Mouse (Mus musculus) neural tube, embryonic 12.5 days (tissue): ENCODE measurements around the gene Eif1b. TPM values are rescaled to one million over a fixed set of nuclear protein-coding genes. Genes with fewer than 3 reads are reported as not detected.

ENCODE experiments used
- ATAC-seq: fragments of 200-750 bp; cut with Nextera tagmentation; 2 replicates; pipeline ENCODE4 v1.8.0; 2017; ENCODE audit warnings: low read depth, mild to moderate bottlenecking, moderate TSS enrichment, moderate library complexity; ENCODE audit not compliant: low FRiP score
- H3K27ac ChIP-seq: fragments of 300-500 bp; sonication (generic); 2 replicates; pipeline ENCODE4 v1.5.1; 2016
- H3K27me3 ChIP-seq: fragments of 300-500 bp; sonication (generic); replicated peaks from 2 replicates; pipeline ENCODE4 v1.6.1; 2016; ENCODE audit warnings: mild to moderate bottlenecking
- H3K36me3 ChIP-seq: fragments of 300-500 bp; sonication (generic); 2 replicates; pipeline ENCODE4 v1.6.1; 2016; ENCODE audit warnings: mild to moderate bottlenecking
- H3K4me1 ChIP-seq: fragments of 300-500 bp; sonication (generic); 2 replicates; pipeline ENCODE4 v1.6.1; 2016
- H3K4me2 ChIP-seq: fragments of 300-500 bp; sonication (generic); replicated peaks from 2 replicates; pipeline ENCODE4 v1.6.1; 2016; ENCODE audit warnings: mild to moderate bottlenecking
- H3K4me3 ChIP-seq: fragments of 300-500 bp; sonication (generic); 2 replicates; pipeline ENCODE4 v1.5.1; 2016
- H3K9ac ChIP-seq: fragments of 300-500 bp; sonication (generic); 2 replicates; pipeline ENCODE4 v1.6.1; 2016; ENCODE audit warnings: mild to moderate bottlenecking
- H3K9me3 ChIP-seq: fragments of 300-500 bp; sonication (generic); 2 replicates; pipeline ENCODE4 v1.6.1; 2016; ENCODE audit warnings: mild to moderate bottlenecking
- WGBS: fragments of 180-500 bp; shearing (Covaris S2); methylation state at CpG from one replicate; pipeline ENCODE4 v1.1.7; 2016; 5-methylcytosine and 5-hydroxymethylcytosine counted together
- polyA plus RNA-seq: library from polyadenylated mRNA; unstranded; fragments of >200 nt; fragmentation: Nextera tagmentation; extraction: Ambion mirVana; gene quantifications from 2 replicates; pipeline ENCODE4 v1.2.1, GENCODE M21; 2016

The Eif1b gene
- polyA plus RNA-seq, result 299 and 318 TPM in 2 replicates

GRCm38 (mm10) chr9:120492010-120492399 is at the start of gene Eif1b:
Gene Eif1b, plus strand, starts transcription at chr9:120492232.
- Histone ChIP-seq H3K4me2 (peak within 1 kb of the TSS; percentile 88), H3K36me3 (peaks cover 25% of the 10 kb centered on the region), H3K4me1 (peaks cover 19% of the 10 kb centered on the region), H3K9ac (peak within 1 kb of the TSS; percentile 99), H3K9me3 (no peaks in the 10 kb centered on the region), H3K27me3 (no peaks in the 10 kb centered on the region), H3K27ac (peak within 1 kb of the TSS; percentile 83; the same call in 1 of the 2 replicates), H3K4me3 (peak within 1 kb of the TSS; percentile 99)
- WGBS, result 4% methylated on average over 19 of the region's 19 CpGs
- ATAC-seq, result peak; percentile 19

DNA sequence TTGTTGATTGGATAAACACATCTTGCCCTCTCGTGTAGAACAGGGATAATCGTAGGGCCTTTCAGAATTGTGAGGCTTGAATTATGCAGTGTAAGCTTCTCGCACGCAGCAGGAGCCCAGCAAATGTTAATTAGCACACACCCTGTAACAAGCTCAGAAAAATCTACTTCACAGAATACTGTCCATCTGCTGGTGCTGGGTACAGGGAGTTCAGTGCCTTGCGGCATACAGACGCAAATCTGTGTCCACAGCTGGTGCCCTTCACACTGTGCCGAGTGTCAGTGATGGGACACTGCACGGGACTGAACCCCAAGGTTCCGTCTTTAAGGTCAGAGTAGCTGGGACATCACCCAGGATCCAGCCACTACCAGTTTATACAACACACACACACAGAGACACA is 47.4 kb upstream of the Eif1b start:
- ATAC-seq, result no peak
- 81% methylated on average over 9 of the region's 9 CpGs for WGBS

GRCm38 (mm10) chr9:120449696-120450329 is 42.2 kb upstream of the Eif1b start:
- no peaks in the 10 kb centered on the region for H3K9me3 ChIP-seq
- H3K27ac ChIP-seq, result no peak overlapping the region
- no peaks in the 10 kb centered on the region for H3K36me3 ChIP-seq
- H3K4me2 ChIP-seq, result no peak overlapping the region
- no peaks in the 10 kb centered on the region for H3K4me1 ChIP-seq
- no peak for ATAC-seq
- WGBS, result 89% methylated on average over 6 of the region's 6 CpGs
- H3K27me3 ChIP-seq, result no peaks in the 10 kb centered on the region
- H3K9ac ChIP-seq, result no peak overlapping the region
- no peak overlapping the region for H3K4me3 ChIP-seq

More for the DNA sequence above, 47.4 kb upstream of the Eif1b start:
- H3K36me3 ChIP-seq, result no peaks in the 10 kb centered on the region
- H3K4me2 ChIP-seq, result no peak overlapping the region
- H3K9me3 ChIP-seq, result no peaks in the 10 kb centered on the region; the same call in 1 of the 2 replicates
- H3K27ac ChIP-seq, result no peak overlapping the region
- H3K27me3 ChIP-seq, result no peaks in the 10 kb centered on the region
- no peak overlapping the region for H3K9ac ChIP-seq
- H3K4me1 ChIP-seq, result no peaks in the 10 kb centered on the region
- H3K4me3 ChIP-seq, result no peak overlapping the region

- peaks cover 15% of the 10 kb centered on the region for H3K4me1 ChIP-seq
- 24% methylated on average over 9 of the region's 9 CpGs for WGBS
- no peaks in the 10 kb centered on the region for H3K36me3 ChIP-seq
- 0 out of 2 replicates have a peak overlapping the region, but pooled peaks have one; percentile 26 for H3K9ac ChIP-seq
- H3K4me2 ChIP-seq, result 0 out of 2 replicates have a peak overlapping the region, but pooled peaks have one; percentile 4
- ATAC-seq, result peak; percentile 76
- no peaks in the 10 kb centered on the region for H3K27me3 ChIP-seq
- no peak overlapping the region; the same call in 1 of the 2 replicates for H3K27ac ChIP-seq
- H3K9me3 ChIP-seq, result no peaks in the 10 kb centered on the region
- H3K4me3 ChIP-seq, result no peak overlapping the region
Measured at GRCm38 (mm10) chr9:120455768-120456655, 36.0 kb upstream of the Eif1b start.

DNA sequence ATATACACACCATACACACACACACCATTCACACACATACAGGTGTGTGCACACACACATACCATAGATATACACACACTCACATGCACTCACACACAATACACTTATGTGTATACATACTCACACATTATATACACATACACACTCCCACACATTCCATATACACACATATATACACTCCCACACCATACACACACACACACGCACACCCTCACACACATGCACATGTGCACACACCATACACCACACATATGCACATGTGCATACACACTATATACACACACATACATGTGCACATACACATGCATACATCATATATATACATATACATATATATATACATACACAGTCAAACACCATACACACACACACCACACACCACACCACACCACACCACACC is 21.6 kb upstream of the Eif1b start:
- Histone ChIP-seq H3K27ac (no peak overlapping the region), H3K4me3 (no peak overlapping the region), H3K4me2 (no peak overlapping the region), H3K9me3 (no peaks in the 10 kb centered on the region), H3K4me1 (no peaks in the 10 kb centered on the region), H3K9ac (no peak overlapping the region), H3K36me3 (no peaks in the 10 kb centered on the region), H3K27me3 (no peaks in the 10 kb centered on the region)
- WGBS, result 96% methylated on average over 1 of the region's 1 CpGs
- ATAC-seq, result no peak

DNA sequence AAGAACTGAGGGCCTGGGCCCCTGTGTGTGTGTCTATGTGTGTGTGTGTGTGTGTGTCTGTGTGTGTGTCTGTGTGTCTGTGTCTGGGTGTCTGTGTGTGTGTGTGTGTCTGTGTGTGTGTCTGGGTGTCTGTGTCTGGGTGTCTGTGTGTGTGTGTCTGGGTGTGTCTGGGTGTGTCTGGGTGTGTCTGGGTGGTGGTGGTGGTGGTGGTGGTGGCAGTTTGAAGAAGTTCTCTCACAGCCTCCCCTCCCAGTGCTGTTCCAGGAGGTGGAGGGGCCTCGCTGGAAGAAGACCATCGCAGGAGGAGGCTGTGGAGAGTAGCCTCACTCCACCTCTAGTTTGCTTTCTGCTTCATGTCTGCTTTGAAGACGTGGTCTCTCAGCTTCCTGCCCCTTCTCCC is 10.4 kb upstream of the Eif1b start:
- no peaks in the 10 kb centered on the region for H3K27me3 ChIP-seq
- H3K4me2 ChIP-seq, result no peak overlapping the region
- H3K9me3 ChIP-seq, result no peaks in the 10 kb centered on the region
- ATAC-seq, result no peak
- H3K36me3 ChIP-seq, result no peaks in the 10 kb centered on the region
- no peak overlapping the region for H3K9ac ChIP-seq
- WGBS, result 79% methylated on average over 3 of the region's 3 CpGs
- no peak overlapping the region for H3K4me3 ChIP-seq
- H3K27ac ChIP-seq, result no peak overlapping the region
- H3K4me1 ChIP-seq, result no peaks in the 10 kb centered on the region

GRCm38 (mm10) chr9:120482382-120482781 is 9.7 kb upstream of the Eif1b start:
- Histone ChIP-seq H3K4me2 (no peak overlapping the region), H3K4me1 (no peaks in the 10 kb centered on the region), H3K9ac (no peak overlapping the region), H3K27ac (no peak overlapping the region), H3K36me3 (no peaks in the 10 kb centered on the region), H3K9me3 (no peaks in the 10 kb centered on the region), H3K4me3 (no peak overlapping the region), H3K27me3 (no peaks in the 10 kb centered on the region)
- ATAC-seq, result no peak
- 96% methylated on average over 4 of the region's 4 CpGs for WGBS

- no peak overlapping the region for H3K9ac ChIP-seq
- H3K36me3 ChIP-seq, result no peaks in the 10 kb centered on the region
- ATAC-seq, result no peak
- H3K27me3 ChIP-seq, result no peaks in the 10 kb centered on the region
- 76% methylated on average over 8 of the region's 8 CpGs for WGBS
- H3K27ac ChIP-seq, result no peak overlapping the region
- no peak overlapping the region for H3K4me2 ChIP-seq
- H3K4me1 ChIP-seq, result no peaks in the 10 kb centered on the region
- no peaks in the 10 kb centered on the region for H3K9me3 ChIP-seq
- no peak overlapping the region for H3K4me3 ChIP-seq
Measured at GRCm38 (mm10) chr9:120483101-120483500, 8.9 kb upstream of the Eif1b start.

DNA sequence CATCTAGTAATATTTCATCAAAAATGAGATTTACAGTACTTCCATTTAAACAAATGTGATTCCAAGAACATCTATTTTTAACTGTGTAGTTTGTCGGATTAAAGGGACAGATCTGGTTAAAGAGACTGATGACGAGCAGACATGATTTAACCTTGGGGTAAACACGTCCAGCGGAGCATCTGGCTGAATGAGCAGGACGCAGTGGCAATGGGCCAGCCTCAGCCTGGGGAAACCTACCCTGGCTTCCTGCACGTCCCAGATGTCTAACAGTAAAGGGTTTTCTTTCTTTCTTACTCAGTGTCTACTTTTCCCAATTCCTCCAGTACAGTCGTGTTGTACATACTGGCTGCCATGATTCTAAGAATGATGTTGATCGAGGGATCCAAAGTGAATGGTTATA is 5.0 kb upstream of the Eif1b start:
- Histone ChIP-seq H3K27me3 (no peaks in the 10 kb centered on the region), H3K9ac (no peak overlapping the region), H3K36me3 (no peaks in the 10 kb centered on the region), H3K4me2 (no peak overlapping the region), H3K4me3 (no peak overlapping the region), H3K4me1 (0 out of 2 replicates have a peak, but pooled peaks cover 3% of the 10 kb centered on the region), H3K9me3 (no peaks in the 10 kb centered on the region), H3K27ac (no peak overlapping the region)
- ATAC-seq, result no peak
- 88% methylated on average over 8 of the region's 8 CpGs for WGBS

DNA sequence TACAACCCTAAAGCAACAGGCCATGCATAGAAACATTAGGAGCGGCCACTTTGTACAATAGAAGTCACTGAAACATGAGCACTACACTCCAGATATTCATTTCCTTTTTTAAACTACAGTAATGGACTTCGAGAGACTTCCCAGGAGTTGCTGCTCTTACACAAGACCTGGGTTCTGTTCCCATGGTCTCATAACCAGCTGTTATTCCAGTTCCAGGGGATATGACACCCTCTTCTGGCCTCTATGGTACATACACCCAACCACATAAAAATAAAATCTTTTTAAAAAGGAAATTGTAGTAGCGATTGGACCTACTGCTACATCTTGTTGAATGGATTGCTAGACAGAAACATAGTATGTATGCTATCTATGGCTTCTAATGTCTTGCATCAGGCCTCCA is 523 bp upstream of the Eif1b start:
- Histone ChIP-seq H3K4me3 (no peak overlapping the region), H3K4me1 (peaks cover 19% of the 10 kb centered on the region), H3K27ac (no peak overlapping the region), H3K36me3 (peaks cover 25% of the 10 kb centered on the region), H3K4me2 (peak overlapping the region; percentile 88), H3K9ac (no peak overlapping the region), H3K27me3 (no peaks in the 10 kb centered on the region), H3K9me3 (no peaks in the 10 kb centered on the region)
- no peak for ATAC-seq
- WGBS, result 84% methylated on average over 3 of the region's 3 CpGs

DNA sequence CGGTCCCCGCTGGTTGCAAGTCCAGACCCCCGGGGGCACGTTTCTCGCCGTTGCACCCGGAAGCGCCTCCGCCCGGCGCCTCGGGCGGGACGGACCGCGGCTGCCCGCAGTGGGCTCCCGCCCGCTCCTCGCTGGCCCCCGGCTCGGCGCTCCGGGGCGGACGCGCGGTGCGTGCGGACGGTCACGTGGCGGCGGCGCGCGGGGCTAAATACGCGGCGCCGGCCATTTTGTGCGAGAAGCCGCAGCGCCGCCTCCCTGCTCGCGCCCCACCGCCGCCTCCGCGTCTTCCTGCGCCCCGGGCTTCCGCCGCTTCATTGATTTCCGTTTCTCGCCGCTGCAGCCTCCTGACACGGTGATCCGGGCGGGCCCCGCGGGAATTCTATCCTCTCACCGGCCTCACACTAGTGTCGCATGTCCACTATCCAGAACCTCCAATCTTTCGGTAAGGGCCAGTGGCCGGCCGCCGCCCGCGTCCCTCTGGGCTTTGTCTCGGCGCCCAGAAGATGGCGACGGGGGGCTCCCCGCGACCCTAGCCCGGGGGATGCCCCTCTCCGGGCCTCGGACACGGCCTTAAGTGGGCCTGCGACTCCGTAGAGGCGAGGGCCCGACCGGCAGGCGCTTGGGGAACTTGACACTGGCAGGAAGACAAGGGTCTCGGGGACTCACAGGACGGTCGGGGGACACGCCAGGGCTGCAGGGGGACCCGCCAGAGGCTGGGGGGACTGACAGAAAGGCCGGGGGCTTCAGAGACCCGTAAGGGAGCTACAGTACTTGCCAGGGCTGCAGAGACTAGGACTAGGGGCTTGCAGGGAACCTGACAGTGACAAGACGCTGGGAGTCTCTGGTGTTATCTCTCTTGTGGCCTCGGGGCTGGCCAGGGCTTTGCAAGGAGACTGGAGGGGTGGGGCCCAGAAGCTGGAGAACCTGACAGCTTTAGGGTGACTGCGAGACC is 644 bp downstream of the Eif1b start:
- H3K9ac ChIP-seq, result peak overlapping the region; percentile 99
- peak; percentile 77 for ATAC-seq
- H3K27ac ChIP-seq, result peak overlapping the region; percentile 83; the same call in 1 of the 2 replicates
- H3K4me3 ChIP-seq, result peak overlapping the region; percentile 99
- peaks cover 25% of the 10 kb centered on the region for H3K36me3 ChIP-seq
- under 1% methylated on average over 94 of the region's 97 CpGs for WGBS
- peak overlapping the region; percentile 88 for H3K4me2 ChIP-seq
- no peaks in the 10 kb centered on the region for H3K27me3 ChIP-seq
- H3K4me1 ChIP-seq, result peaks cover 19% of the 10 kb centered on the region
- no peaks in the 10 kb centered on the region for H3K9me3 ChIP-seq
